Mouse (Mus musculus) left cerebral cortex, adult 18-20 months (tissue): ENCODE measurements at regions not wholly inside any gene's neighbourhood (a gene's known extent, or its start where the extent isn't known, plus 50 kb on each side); places are given as distances from the start of the nearest gene placed in this dataset.
"Not testable (repeated sequence)": the region's sequence is repeated elsewhere in the genome, so short reads cannot be mapped to it uniquely, and the experiment has no call there.

Experiments
- DNase-seq, 2 experiments: peaks; one replicate each; pipeline ENCODE4 v3.0.0; 2021 to 2022; ENCODE audit warnings: low spot score in 2 of 2, mixed read lengths in 1 of 2

DNA sequence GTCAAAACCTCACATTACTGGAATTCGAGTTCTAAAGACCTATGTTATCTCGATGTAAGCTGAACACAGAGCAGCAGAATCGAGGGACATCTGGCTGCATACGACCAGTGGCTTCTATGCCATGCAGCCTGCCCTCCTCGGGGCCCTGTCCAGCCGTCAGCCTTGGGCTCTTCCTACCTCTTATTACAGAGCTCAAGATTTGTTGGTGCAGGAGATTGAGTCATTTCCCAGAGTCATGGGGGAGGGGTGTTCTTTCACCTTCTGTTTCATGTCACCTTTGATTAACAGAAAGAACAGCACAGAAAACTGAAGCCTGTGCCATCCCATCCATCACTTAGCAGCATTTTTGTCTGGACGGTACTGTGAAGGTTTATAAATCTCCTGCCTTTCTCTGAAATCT, 52.1 kb downstream of the Sst start:
- no peak for DNase-seq

DNA sequence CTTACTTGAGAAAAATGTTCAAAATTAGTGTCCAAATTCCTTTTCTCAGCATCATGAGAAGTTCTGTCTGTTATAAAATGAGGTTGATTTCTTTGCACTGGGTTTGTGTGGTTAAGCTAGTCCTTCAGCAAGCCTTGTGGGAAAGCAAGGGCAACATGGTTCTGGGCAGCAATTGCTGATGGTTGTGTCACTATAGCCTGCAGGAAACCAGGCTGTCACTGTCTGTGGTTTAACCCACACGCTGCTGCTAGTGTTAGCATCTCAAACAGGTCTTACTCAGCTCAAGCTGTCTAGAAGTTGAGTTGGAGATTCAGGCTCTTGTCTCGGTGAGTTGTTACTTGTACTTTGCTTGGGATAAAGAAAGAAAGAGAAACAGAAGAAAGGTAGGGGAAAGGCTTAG, 52.6 kb downstream of the Sst start:
- no peak for DNase-seq

DNA sequence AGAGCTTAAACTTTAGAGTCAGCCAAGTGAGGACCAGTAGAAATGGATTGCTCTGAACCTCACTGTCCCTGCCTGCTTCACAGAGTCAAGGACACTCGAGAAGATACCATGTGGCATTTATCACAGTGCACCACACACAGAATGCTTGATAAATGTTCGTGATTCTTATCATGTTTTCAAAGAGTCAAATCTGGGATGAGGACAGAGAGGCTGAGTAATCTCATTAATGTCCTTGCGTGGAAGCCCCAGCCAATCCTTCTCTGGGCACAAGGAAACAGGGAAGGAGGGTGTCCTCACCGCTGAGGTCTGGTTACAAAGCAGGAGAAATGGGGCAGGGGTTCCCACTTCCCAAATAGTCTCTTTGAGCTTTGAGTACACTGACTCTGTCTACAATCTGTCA, 55.8 kb downstream of the Sst start:
- DNase-seq: no peak

DNA sequence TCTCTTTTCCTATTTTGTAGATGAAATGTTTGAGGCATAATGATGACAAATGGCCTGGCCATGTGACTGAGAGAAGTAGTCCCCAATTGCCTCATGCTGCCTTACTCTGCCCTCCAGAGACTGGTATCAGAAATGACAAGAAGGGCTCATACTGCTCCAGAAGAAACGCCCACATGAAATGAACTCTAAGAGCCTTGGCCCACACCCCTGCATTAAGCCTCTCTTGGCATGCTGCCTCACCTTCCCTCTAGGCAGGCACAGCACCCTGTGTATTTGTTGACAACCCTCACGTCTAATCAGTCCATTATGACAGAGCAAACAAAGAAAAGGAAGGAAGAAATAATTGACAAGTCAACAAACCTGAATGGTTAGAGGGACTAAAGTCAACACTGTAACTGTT, 57.2 kb downstream of the Sst start:
- no peak for DNase-seq

DNA sequence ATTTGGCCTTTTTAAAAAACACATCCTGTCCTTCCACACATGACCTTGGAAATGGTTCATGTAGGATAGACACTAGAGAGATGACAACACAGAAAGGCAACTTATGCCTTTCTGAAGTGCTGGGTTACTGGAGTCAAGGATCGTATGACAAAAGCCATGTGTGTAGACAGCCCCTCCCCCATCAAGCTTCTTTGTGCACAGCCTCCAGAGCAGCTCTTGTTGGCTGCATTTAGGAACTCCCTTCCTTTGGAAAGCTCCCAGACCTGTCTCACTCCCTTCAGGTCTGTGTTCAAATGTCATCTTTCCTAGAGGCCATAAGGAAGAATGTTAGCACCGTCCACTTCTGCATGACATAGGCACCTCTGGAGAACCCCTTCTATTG, 57.7 kb downstream of the Sst start:
- no peak for DNase-seq

DNA sequence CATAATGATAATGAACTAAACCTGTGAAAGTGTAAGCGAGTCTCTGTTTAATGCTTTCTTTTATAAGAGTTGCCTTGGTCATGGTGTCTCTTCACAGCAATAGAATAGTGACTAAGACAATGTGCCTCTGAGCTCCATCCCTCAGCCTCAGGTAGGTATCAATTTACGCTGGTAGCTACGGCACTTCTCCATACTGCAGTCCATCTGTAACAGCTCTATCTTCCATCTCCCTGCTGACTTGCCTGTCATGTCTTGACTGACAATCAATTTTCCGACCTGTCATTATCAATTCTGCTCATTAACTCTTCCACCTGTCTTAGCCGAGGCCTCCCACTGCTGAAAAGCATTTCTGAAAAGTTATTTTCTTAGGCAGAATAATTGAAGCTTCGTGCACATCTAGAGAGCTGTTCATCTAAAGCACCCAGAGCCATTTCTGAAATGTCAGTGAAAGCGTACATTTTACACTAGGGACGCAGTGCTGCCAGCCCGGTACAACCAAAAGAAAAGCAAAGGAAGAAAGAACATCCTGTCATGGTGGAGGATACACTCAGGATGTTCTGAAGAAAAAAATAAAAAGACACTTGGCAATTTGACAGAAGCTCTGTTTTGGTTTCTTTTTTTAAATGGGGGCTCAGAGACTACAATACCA, 58.2 kb downstream of the Sst start:
- DNase-seq: no peak

DNA sequence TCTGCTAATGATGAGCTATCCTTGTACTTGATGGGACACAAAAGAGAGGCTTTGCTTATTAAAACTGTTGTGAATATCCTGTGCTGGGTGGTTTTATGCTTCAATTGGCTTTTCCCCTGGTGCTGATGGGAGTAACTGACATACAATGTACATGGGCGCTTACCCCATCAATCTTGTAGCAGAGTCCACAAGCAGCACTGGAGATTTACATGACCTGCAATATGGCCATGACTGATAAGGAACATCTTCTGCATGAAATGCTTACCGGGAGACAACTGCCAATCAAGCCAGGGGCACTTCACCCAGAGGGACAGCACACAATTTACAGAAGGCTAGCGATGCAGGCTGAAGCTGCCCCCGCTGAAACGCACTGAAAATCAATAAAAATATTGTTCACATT, 65.1 kb downstream of the Sst start:
- DNase-seq: no peak

DNA sequence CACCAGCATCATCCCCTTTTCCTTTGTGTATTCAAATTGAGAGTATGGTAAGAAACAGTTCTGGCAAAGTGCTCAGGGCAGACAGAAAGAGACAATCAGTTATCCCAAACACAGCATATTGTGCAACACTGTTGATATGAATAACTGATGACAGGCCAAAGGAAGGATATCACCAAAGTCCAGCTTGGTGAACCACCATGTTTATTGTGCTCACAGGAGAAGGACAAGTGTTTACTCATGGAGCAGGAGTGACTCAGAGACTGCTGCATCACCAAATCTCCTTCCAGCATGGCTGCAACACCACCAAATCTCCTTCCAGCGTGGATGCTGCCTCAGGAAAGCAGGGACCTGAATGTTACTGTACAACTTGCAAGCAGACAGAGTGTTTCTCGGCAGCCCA, 105.5 kb downstream of the Sst start:
- no peak for DNase-seq

DNA sequence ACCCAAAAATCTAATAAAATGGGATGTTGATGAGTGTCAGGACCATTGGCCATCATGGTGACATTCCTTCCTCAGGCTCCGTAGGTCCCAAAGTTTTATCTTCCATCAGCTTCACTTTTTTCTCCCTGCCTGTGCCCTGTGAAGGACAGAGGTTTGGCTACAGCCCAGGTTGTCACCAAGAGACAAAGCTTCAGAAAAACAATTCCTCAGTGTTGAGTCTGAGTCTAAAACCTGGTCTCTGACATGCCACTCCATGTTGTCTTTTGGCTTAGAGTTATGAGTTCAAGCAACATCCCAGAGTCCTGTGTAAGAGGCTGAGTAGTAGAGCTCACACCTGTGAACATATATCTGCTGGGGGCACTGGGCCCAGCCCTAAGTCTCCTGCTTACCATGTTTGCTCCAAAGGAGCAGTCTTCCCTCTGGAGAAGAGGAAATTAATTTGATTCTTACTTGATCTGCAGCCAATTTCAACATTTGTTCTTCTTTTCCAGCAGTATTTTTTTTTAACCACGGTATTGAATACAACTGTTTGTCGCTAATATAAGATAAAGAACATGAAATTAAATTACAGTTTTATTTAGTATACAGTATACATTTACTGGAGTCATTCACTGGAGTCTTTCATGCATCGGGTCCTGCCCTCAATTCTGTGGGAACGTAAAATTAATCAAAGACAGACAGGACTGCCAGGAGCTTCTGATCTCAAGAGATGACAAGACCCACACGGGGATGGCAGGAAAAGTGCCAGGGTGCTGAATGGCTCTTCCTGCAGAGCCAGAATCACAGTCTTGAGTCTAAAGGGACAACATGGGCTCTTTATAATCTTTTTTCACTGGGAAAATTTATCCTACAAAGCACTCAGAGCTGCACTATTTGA, 106.5 kb downstream of the Sst start:
- no peak for DNase-seq

DNA sequence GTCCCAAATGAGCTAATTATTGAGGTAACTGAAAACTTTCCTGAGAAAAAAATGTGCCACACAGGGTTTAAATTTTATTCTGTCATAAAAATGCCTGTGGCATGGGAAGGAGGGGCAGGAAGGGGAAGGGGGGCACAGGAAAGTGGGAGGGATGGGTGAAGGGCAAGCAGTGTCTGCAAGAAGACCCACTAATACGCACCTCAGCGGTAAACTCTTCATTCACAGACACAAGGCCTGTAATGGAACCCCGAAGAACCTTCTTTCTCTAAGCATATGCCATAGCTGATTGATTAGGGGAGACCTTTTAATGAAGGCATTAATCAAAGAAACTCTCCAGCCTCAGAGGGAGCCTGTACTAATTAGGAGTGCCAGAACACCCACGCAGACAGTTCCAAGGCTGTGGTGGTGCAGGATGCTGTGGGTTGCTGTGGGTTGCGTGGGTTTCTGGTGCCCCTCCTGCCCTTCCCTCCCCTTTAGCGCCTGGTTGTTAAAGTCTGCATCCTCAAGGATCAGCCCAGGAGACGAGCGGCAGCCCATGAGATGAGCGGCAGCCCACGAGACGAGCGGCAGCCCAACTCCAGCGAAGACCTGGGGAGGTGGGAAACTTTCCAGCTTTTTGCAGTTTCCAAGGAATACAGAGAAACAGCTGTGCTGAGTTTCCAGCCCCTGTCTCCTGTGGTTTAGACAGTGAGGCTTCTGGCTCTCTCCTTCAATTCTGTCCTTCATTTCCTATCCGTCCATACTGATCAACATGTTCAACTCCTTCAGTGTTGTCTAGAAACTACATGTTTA, 110.1 kb downstream of the Sst start:
- DNase-seq: no peak

DNA sequence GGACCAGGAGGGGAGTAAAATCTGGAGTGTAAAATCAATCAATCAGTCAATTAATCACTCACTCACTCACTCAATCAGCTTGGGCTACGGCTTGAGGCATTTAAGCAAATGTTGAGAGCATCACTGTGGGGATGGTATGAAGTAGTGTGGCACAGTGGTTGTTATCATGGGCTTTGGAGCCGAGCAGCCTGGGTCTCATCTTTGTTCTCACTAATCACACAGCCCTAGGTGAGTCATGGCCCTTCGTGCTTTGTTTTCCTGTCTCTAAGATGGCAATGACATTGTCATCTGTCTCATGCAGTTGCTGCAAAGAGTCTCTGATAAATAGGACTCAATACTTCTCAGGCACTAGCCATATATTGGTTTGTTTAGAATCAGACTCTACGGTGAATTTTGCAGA, 112.9 kb downstream of the Sst start:
- DNase-seq: no peak

DNA sequence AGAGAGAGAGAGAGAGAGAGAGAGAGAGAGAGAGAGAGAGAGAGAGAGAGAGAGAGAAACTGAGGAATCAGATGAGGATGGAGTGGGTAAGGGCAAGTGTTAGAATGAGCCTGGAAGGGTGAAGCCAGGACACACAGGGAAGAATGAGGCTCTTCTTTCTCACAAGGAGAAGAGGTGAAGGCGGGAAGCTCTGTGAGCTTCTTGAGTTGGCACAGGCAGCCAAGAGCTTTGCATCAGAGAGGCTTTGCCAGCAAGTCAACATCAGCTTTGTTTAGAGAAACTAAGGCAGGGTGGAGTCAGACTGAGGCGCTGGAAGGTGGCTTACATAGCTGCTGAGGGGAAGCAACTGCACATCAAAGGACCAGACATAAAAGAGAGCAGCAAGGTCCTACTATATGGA, 113.7 kb downstream of the Sst start:
- DNase-seq: no peak

DNA sequence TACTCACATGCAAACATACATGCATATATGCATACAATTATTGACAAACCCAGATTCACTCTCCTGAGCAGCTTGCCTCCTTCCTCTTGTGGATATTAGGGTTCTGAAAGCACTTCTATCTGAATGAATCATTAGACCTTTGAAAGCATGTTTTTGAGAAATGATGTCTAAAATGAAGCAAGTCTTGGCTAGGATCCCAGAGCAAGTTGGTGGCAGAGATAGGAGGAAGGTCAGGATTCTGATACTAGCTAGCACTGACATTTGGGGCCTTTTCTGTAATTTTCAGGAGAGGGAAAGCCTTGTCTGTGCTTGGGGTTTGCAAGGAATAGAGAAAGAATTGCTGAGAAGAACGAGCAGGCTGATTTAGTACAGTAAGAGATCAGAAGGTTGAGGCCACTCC, 114.3 kb downstream of the Sst start:
- DNase-seq: no peak

DNA sequence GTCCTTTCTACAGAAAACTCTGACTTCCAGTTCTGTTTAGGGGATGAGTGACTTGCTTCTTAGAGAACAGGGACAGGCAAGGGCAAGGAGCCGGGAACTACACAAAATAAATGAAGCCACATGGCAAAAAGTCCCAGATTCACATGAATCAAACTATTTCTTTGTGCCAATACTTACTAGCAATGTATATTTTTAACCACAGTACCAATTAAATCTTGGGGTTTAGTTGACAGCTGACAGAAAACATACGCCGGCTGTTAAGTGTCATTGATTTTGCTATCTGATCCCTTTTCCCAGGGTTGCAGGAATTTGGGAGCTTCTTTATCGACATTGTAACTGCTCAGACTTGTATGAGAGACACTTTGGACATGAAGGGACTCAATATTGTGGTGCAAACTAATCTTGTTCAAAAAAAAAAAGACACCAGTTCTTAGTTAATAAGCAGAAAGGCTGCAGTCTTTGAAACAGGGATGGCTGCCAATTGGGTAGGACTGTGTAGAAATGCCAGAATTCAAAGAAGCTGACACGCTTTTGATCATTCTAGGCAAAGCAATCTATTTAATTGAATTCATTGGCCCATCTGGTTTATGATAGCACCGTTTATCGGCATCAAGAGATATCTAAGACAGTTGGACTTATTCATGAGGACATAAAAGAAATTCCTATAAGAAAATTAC, 132.5 kb downstream of the Sst start:
- DNase-seq: no peak

DNA sequence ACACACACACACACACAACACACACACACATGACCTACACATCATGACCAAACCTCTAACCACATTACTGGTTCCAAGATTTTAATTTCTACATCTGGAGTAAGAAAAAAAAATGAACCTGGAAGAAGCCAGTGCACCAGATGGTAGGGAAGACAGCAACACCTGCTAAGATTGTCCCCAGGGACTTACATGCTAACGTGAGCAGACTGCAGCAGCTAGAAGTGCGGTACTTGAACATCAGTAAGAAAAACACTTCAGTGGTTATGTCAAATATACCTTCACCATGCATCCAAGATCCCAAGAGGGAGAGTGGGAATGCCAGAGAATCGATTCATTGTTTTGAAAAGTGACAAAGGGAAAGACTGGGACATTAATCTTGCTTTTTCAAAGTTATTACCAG, 153.7 kb downstream of the Sst start:
- no peak for DNase-seq

DNA sequence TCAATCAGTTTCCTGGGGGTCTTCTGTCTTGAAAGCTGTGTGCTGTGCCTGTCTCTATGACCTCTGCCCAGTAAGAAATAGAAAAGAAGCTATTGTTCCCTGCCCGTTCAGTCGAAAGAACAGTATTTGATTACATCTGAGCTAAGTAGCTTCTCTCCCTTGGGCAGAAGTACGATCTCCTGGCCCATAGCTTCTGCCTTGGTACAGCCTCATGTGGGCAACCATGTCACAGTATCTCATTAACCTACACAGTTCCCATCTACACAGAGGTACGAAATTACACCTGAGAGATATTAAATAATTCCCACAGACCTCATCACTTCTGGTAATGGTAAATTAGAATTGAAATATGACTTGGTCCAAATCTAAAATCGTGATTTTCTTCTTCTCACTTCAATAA, 155.0 kb downstream of the Sst start:
- no peak for DNase-seq

DNA sequence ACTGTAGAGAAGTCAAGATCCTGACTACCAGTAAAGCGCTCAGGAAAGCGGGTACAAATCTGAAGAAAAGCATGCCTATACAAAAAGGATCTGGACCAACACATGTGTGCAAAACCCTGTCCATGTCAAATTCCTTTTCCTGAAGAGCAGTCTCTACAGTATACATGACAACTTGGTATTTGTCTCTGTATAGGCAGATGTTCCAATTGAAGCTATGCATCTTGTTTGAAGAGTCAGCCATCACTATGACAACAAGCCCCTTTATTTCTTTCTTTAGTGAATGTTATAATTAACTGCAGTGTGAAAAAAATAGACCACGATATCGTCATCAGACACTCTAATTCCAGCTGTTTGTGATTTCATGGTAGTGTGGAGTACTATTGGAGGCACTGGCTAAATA, 164.2 kb downstream of the Sst start:
- no peak for DNase-seq

DNA sequence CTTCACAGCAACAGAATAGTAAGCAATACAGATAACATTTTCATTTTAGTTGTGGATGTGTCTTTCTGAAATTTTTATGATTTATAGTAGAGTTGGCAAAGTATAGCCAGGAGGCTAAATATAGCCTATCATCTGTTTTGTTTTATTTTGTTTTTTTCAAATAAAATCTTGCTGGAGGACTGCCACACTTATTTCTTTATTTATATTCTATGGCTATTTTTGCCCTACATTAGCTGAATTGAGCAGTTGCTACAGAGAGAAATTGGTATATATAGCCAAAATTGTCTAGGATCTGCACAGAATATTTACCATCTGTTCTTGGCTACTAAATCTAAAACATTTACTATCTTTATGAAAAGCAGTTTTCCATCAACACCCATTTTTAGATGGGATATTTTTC, 169.0 kb downstream of the Sst start:
- no peak for DNase-seq

DNA sequence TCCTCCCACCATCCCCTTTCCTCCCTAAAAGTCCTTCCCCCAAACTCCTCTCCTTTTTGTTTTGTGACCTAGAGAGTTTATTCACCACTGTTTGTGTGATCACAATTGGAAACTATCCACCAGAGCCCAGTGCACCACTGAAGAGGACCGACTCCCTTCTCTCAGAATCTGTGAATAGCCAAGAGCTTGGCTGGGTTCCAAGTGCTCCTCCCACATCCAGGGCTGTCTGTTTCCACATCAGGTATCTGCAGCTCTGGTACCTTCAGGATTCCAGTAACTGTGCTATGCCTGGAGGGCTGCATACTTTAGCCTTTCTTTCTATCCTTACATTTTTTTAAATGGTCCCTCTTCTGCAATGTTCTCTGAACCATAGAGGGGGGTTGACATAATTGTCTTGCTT, 180.5 kb upstream of the Masp1 start:
- DNase-seq: no peak

DNA sequence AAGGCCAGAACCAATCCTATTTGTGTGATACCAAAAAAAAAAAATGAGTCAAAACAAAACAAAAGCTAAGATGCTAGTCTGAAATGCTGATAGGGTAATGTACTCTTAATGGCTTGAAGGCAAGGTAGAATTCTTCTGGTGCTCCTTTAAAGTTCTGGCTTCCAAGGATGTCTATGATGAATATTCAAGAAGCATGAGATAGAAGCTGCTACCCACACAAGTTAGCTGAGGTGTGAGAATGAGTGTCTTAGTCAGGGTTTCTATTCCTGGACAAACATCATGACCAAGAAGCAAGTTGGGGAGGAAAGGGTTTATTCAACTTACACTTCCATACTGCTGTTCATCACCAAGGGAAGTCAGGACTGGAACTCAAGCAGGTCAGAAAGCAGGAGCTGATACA, 173.6 kb upstream of the Masp1 start:
- DNase-seq: not testable (repeated sequence)

DNA sequence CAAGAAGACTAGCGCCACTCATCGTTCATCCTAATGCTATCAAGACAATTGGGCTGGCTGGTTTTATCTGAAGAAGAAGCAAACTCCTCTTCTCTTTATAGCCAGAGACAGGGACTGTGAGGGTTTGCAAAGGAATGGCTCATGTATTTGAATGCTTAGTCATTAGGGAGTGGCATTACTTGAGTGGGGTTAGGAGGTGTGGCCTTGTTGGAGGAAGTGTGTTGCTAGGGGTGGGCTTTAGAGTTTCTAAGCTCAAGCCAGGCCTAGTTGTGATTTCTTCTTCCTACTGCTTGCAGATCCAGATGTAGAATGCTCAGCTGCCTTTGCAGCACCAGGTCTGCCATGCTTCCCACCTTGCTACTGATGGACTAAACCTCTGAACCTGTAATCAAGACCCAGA, 169.4 kb upstream of the Masp1 start:
- DNase-seq: no peak

DNA sequence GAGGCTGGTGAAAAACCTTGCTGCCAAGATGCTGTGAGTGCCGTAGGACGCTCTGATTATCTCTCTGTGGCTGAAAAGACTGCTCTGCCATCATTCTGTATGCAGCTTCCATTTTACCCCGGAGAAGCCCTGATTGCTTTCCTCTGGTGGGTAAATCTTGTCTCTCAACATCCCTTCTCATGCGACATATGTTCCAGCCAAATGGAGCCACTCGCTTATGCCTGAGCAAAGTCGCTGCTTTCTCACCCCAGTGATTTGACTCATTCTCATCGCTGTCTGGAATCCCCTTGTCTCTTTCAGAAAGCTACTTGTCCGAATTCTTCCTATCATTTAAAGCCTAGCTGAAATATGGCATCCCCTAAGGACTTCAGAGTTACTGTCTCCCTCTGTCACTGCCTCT, 166.2 kb upstream of the Masp1 start:
- peak; percentile 6 to 42 for DNase-seq
